Mouse (Mus musculus): ENCODE results near the gene Arf3.

GRCm38 (mm10) chr15:98806809-98807770 is 44.1 kb upstream of the Arf3 start:
- TF ChIP-seq CTCF (IDR thresholded peaks at IDR 0.05; ENCODE audit: extremely low read depth, insufficient read depth, low read length): no peak
- TF ChIP-seq POLR2A (IDR thresholded peaks at IDR 0.05; ENCODE audit: extremely low read depth, insufficient read depth, low read length): no peak
